Comparison of ENCODE assay signal across 8 mouse cellular contexts in the genomic region with DNA sequence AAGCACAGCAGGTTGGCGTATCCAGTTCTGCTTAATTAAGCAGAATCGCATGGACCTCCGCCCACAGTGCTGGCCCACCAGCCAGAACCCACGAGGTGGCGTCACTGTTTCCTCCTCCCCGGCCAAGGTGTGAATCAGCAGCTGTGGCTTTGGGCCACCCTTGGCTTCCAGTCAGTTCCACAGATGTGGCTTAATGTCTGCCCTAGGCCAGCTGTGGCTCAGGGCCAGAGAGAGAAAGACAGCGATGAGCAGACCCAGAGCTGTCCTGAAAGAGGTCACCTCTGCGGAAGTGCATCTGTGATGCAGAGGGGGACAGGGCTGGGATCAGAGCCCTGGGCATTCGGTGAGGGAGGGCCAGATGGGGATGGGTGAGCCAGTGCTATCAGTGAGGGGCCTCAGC. TPM values are rescaled to one million over a fixed set of nuclear protein-coding genes. Genes with fewer than 3 reads are reported as not detected.
DNase-seq lines count a peak whose midpoint lies in the region; ATAC-seq lines count a peak whose summit lies in the region.

No protein-coding gene starts in this region.

- 0 out of 2 replicates have a peak overlapping the region, but pooled peaks have one; percentile 23 for H3K9ac ChIP-seq in limb, embryonic 12.5 days (replicated peaks)
- H3K9ac ChIP-seq in intestine, embryonic 16.5 days (ENCODE audit: low read depth, low read length), result no peak overlapping the region

- WGBS in limb, embryonic 12.5 days, result 59% methylated on average over 9 of the region's 9 CpGs
- 63% methylated on average over 9 of the region's 9 CpGs for WGBS in limb, embryonic 10.5 days
- 59% methylated on average over 9 of the region's 9 CpGs for WGBS in intestine, embryonic 16.5 days

- no peak overlapping the region for H3K4me2 ChIP-seq in limb, embryonic 12.5 days
- no peak overlapping the region for H3K4me2 ChIP-seq in intestine, embryonic 16.5 days (ENCODE audit: low read depth, low read length)

- ATAC-seq in limb, embryonic 12.5 days (ENCODE audit: insufficient number of reproducible peaks, insufficient read depth, low FRiP score, low TSS enrichment, low read depth), result no peak
- ATAC-seq in megakaryocyte progenitor cell, adult 5-6 weeks (replicated peaks; ENCODE audit: poor library complexity), result peak; percentile 80
- no peak for ATAC-seq in intestine, embryonic 16.5 days

- H3K36me3 ChIP-seq in limb, embryonic 12.5 days, result peaks cover 48% of the 10 kb centered on the region
- H3K36me3 ChIP-seq in limb, embryonic 10.5 days, result peaks cover 71% of the 10 kb centered on the region
- no peaks in the 10 kb centered on the region for H3K36me3 ChIP-seq in intestine, embryonic 16.5 days (ENCODE audit: control insufficient read depth, insufficient read depth, low read length)

- no peak for DNase-seq in limb, embryonic 10.5 days (ENCODE audit: low spot score)
- DNase-seq in c-Kit-positive CD71-negative TER-119-negative erythroid progenitor cells, embryonic 14.5 days (ENCODE audit: low read depth), result peak; percentile 39
- DNase-seq in heart, postnatal 25 days (ENCODE audit: low spot score), result peak; percentile 84
- DNase-seq in cerebellum, postnatal 25 days, result no peak
- no peak for DNase-seq in spleen, postnatal 4 days (ENCODE audit: low spot score in 2 of 2)

- intact Hi-C loops in heart, postnatal 25 days (cut with DNase I), result no loop called here

- no peaks in the 10 kb centered on the region for H3K9me3 ChIP-seq in limb, embryonic 12.5 days
- H3K9me3 ChIP-seq in limb, embryonic 10.5 days (replicated peaks), result no peaks in the 10 kb centered on the region
- no peaks in the 10 kb centered on the region for H3K9me3 ChIP-seq in intestine, embryonic 16.5 days (ENCODE audit: control insufficient read depth, low read length)

- 0 out of 2 replicates have a peak overlapping the region, but pooled peaks have one; percentile 23 for H3K27ac ChIP-seq in limb, embryonic 12.5 days
- no peak overlapping the region for H3K27ac ChIP-seq in limb, embryonic 10.5 days
- H3K27ac ChIP-seq in intestine, embryonic 16.5 days (ENCODE audit: low read length), result no peak overlapping the region

- no peaks in the 10 kb centered on the region for H3K27me3 ChIP-seq in limb, embryonic 12.5 days
- H3K27me3 ChIP-seq in limb, embryonic 10.5 days (ENCODE audit: low read depth, poor library complexity, severe bottlenecking), result no peaks in the 10 kb centered on the region
- H3K27me3 ChIP-seq in intestine, embryonic 16.5 days (replicated peaks; ENCODE audit: control insufficient read depth, insufficient read depth, low read length), result no peaks in the 10 kb centered on the region

- H3K4me3 ChIP-seq in limb, embryonic 12.5 days (replicated peaks), result no peak overlapping the region
- H3K4me3 ChIP-seq in limb, embryonic 10.5 days, result no peak overlapping the region
- no peak overlapping the region for H3K4me3 ChIP-seq in intestine, embryonic 16.5 days (ENCODE audit: low read length)

- peaks cover 10% of the 10 kb centered on the region; the same call in 1 of the 2 replicates for H3K4me1 ChIP-seq in limb, embryonic 12.5 days (replicated peaks)
- peaks cover 16% of the 10 kb centered on the region for H3K4me1 ChIP-seq in limb, embryonic 10.5 days
- H3K4me1 ChIP-seq in intestine, embryonic 16.5 days (ENCODE audit: control insufficient read depth, insufficient read depth, low read length), result peaks cover 5% of the 10 kb centered on the region; the same call in 1 of the 2 replicates

RNA-seq across cellular contexts. Expression of gene Sh3pxd2b, which starts 10.1 kb away (rescaled TPM):
- polyA plus RNA-seq in limb, embryonic 12.5 days (2016; fragmentation: Nextera tagmentation; extraction: Ambion mirVana), result 27.7 and 29.4 TPM in 2 replicates
- polyA plus RNA-seq in limb, embryonic 10.5 days (2016; fragmentation: Nextera tagmentation; extraction: Ambion mirVana), result 25.0 and 31.3 TPM in 2 replicates
- 1 to 10 TPM; 5.8 to 7.7 TPM for total RNA-seq in heart, postnatal 25 days (2021)
- 6.1 and 7.2 TPM in 2 replicates for total RNA-seq in megakaryocyte progenitor cell, adult 5-6 weeks (2015)
- total RNA-seq in megakaryocyte progenitor cell, adult 5-6 weeks (2017), result 1.7 and 2.4 TPM in 2 replicates
- 9.6 and 10.0 TPM in 2 replicates for polyA plus RNA-seq in intestine, embryonic 16.5 days (2015; fragmentation: Nextera tagmentation; extraction: Ambion mirVana)

RNA-seq across cellular contexts. Expression of gene Hbq1a, which starts 57.8 kb away (rescaled TPM):
- 0.90 TPM in 1 of 2 replicates, not detected in the other for polyA plus RNA-seq in limb, embryonic 12.5 days (2016; fragmentation: Nextera tagmentation; extraction: Ambion mirVana)
- polyA plus RNA-seq in limb, embryonic 10.5 days (2016; fragmentation: Nextera tagmentation; extraction: Ambion mirVana), result not detected in 2 replicates
- total RNA-seq in heart, postnatal 25 days (2021), result 1 to 10 TPM; 1.3 to 2.0 TPM
- total RNA-seq in megakaryocyte progenitor cell, adult 5-6 weeks (2015), result not detected in 2 replicates
- total RNA-seq in megakaryocyte progenitor cell, adult 5-6 weeks (2017), result not detected in 2 replicates
- polyA plus RNA-seq in intestine, embryonic 16.5 days (2015; fragmentation: Nextera tagmentation; extraction: Ambion mirVana), result 0.54 and 0.55 TPM in 2 replicates

Comparison
In these comparisons a context has a peak if more than half of its experiments do, and no peak if none do; other contexts are left out.
1. DNase-seq: peak in c-Kit-positive CD71-negative TER-119-negative erythroid progenitor cells, embryonic 14.5 days (single experiment) and heart, postnatal 25 days (single experiment); none in limb, embryonic 10.5 days (single experiment), cerebellum, postnatal 25 days (0 of 2) and spleen, postnatal 4 days (0 of 2).